22 mouse cellular contexts compared by ENCODE assay signal in genomic region chr2:80416286-80416685, GRCm38 (mm10). TPM values are rescaled to one million over a fixed set of nuclear protein-coding genes. Genes with fewer than 3 reads are reported as not detected.
DNase-seq lines count a peak whose midpoint lies in the region; ATAC-seq and TF ChIP-seq lines count a peak whose summit lies in the region.
"Had no signal": no experiment of that assay in that cellular context is flagged by ENCODE, and none has a peak within 500 bp of the region (broad histone marks: within the 10 kb centered on the region; RNA-seq: fewer than 3 reads in every experiment).

No protein-coding gene starts in this region.

- TF ChIP-seq POLR2A in kidney, adult 2 months (IDR thresholded peaks at IDR 0.05; ENCODE audit: low read depth, low read length) = no peak

- no peaks in the 10 kb centered on the region for H3K4me1 ChIP-seq in kidney, adult 2 months (ENCODE audit: control insufficient read depth, insufficient read depth, low read length)
- H3K4me1 ChIP-seq in liver, embryonic 11.5 days (replicated peaks; ENCODE audit: control insufficient read depth, insufficient read depth, low read length) = no peaks in the 10 kb centered on the region
- H3K4me1 ChIP-seq in liver, embryonic 12.5 days = no peaks in the 10 kb centered on the region
- H3K4me1 ChIP-seq: embryonic facial prominence, embryonic 15.5 days; forebrain, embryonic 10.5 days; forebrain, embryonic 12.5 days had no signal

- no peaks in the 10 kb centered on the region for H3K36me3 ChIP-seq in kidney, adult 2 months (ENCODE audit: control insufficient read depth, insufficient read depth, low read length)
- no peaks in the 10 kb centered on the region for H3K36me3 ChIP-seq in liver, embryonic 11.5 days (ENCODE audit: control insufficient read depth, insufficient read depth, low read length)
- H3K36me3 ChIP-seq in liver, embryonic 12.5 days = no peaks in the 10 kb centered on the region
- H3K36me3 ChIP-seq: embryonic facial prominence, embryonic 13.5 days; embryonic facial prominence, embryonic 15.5 days; forebrain, embryonic 10.5 days; forebrain, embryonic 12.5 days had no signal

- no peak overlapping the region for H3K9ac ChIP-seq in liver, embryonic 11.5 days (ENCODE audit: low read depth, low read length)
- H3K9ac ChIP-seq in liver, embryonic 12.5 days = no peak overlapping the region
- H3K9ac ChIP-seq: embryonic facial prominence, embryonic 13.5 days; embryonic facial prominence, embryonic 15.5 days; forebrain, embryonic 12.5 days had no signal

- 60% methylated on average over 6 of the region's 6 CpGs for WGBS in kidney, adult 2 months
- 88% methylated on average over 6 of the region's 6 CpGs for WGBS in liver, embryonic 11.5 days
- WGBS in liver, embryonic 12.5 days (ENCODE audit: insufficient replicate concordance) = 72% methylated on average over 6 of the region's 6 CpGs

- H3K4me2 ChIP-seq in liver, embryonic 11.5 days = no peak overlapping the region
- no peak overlapping the region for H3K4me2 ChIP-seq in liver, embryonic 12.5 days
- H3K4me2 ChIP-seq: embryonic facial prominence, embryonic 13.5 days; embryonic facial prominence, embryonic 15.5 days; forebrain, embryonic 12.5 days had no signal

- no peak for TF ChIP-seq CTCF in kidney, adult 2 months (conservative IDR thresholded peaks at IDR 0.05; ENCODE audit: insufficient read depth, insufficient read length, low read depth, low read length)

- no peak overlapping the region for H3K4me3 ChIP-seq in kidney, adult 2 months (ENCODE audit: insufficient read depth, low read depth, low read length)
- no peak overlapping the region for H3K4me3 ChIP-seq in liver, embryonic 11.5 days (ENCODE audit: low read depth, low read length)
- H3K4me3 ChIP-seq in liver, embryonic 12.5 days = no peak overlapping the region
- H3K4me3 ChIP-seq: embryonic facial prominence, embryonic 13.5 days; embryonic facial prominence, embryonic 15.5 days; erythroblast, embryonic 14.5 days; forebrain, embryonic 10.5 days; forebrain, embryonic 12.5 days had no signal

- ATAC-seq in liver, embryonic 11.5 days (replicated peaks; ENCODE audit: low FRiP score) = no peak
- no peak for ATAC-seq in liver, embryonic 12.5 days
- ATAC-seq: forebrain, embryonic 14.5 days had no signal

- H3K27me3 ChIP-seq in kidney, adult 2 months (replicated peaks; ENCODE audit: control insufficient read depth, insufficient read depth, low read length) = no peaks in the 10 kb centered on the region
- H3K27me3 ChIP-seq in liver, embryonic 11.5 days (replicated peaks; ENCODE audit: control insufficient read depth, insufficient read depth, low read length) = no peaks in the 10 kb centered on the region
- no peaks in the 10 kb centered on the region for H3K27me3 ChIP-seq in liver, embryonic 12.5 days (replicated peaks)
- H3K27me3 ChIP-seq: embryonic facial prominence, embryonic 13.5 days; embryonic facial prominence, embryonic 15.5 days; forebrain, embryonic 12.5 days had no signal

- H3K27ac ChIP-seq in kidney, adult 2 months (ENCODE audit: insufficient read depth, low read depth, low read length) = no peak overlapping the region
- H3K27ac ChIP-seq in liver, embryonic 11.5 days (ENCODE audit: low read depth, low read length) = no peak overlapping the region
- H3K27ac ChIP-seq in liver, embryonic 12.5 days = no peak overlapping the region
- H3K27ac ChIP-seq: embryonic facial prominence, embryonic 13.5 days; embryonic facial prominence, embryonic 15.5 days; forebrain, embryonic 10.5 days; forebrain, embryonic 12.5 days had no signal

- peak; percentile 69 for DNase-seq in kidney, adult 2 months
- DNase-seq in kidney, postnatal 10 days = no peak
- DNase-seq in kidney, adult 9 months = peak; percentile 72
- DNase-seq in kidney, postnatal 4 days = no peak
- peak; percentile 5 for DNase-seq in liver, embryonic 11.5 days (ENCODE audit: low spot score)
- DNase-seq: adrenal gland, adult 2 months; adrenal gland, postnatal 10 days; adrenal gland, postnatal 25 days; cerebellum, adult 11 months; cerebellum, adult 18-20 months; cerebellum, adult 8-10 months; cerebellum, adult 9-11 months; cerebellum, postnatal 14 days; cerebellum, postnatal 36 days; embryo, embryonic 11 days had no signal

- H3K9me3 ChIP-seq in liver, embryonic 11.5 days (ENCODE audit: control insufficient read depth, low read length) = no peaks in the 10 kb centered on the region
- no peaks in the 10 kb centered on the region for H3K9me3 ChIP-seq in liver, embryonic 12.5 days (replicated peaks)
- H3K9me3 ChIP-seq: embryonic facial prominence, embryonic 13.5 days; embryonic facial prominence, embryonic 15.5 days; forebrain, embryonic 10.5 days; forebrain, embryonic 12.5 days had no signal

RNA-seq across cellular contexts. Expression of gene Frzb, which starts 31.1 kb away (rescaled TPM):
- polyA plus RNA-seq in kidney, adult 2 months (2012; rRNA removed) = 6.8 and 8.3 TPM in 2 replicates
- 1.8 and 4.1 TPM in 2 replicates for polyA plus RNA-seq in liver, embryonic 11.5 days (2014; fragmentation: Nextera tagmentation; extraction: Ambion mirVana)
- 1.5 and 1.6 TPM in 2 replicates for polyA plus RNA-seq in liver, embryonic 12.5 days (2016; fragmentation: Nextera tagmentation; extraction: Ambion mirVana)
- polyA plus RNA-seq: erythroblast, embryonic 14.5 days had no signal

Comparison
In these comparisons a context has a peak if more than half of its experiments do, and no peak if none do; other contexts are left out.
1. DNase-seq: peak in kidney, adult 2 months (single experiment), kidney, adult 9 months (single experiment) and liver, embryonic 11.5 days (single experiment); none in kidney, postnatal 10 days (single experiment) and kidney, postnatal 4 days (0 of 2).